Mouse (Mus musculus) heart, embryonic 11.5 days (tissue): ENCODE results near the gene Eefsec. TPM values are rescaled to one million over a fixed set of nuclear protein-coding genes. Genes with fewer than 3 reads are reported as not detected.
A peak's percentile ranks its signal among the peaks of the same experiment; 100 is the strongest.

Experiments
- ATAC-seq: fragments of 200-750 bp; cut with Nextera tagmentation; replicated peaks from 2 replicates; pipeline ENCODE4 v1.8.0; 2017; ENCODE audit warnings: moderate library complexity; ENCODE audit not compliant: insufficient number of reproducible peaks, low FRiP score, low TSS enrichment
- H3K27ac ChIP-seq: fragments of 300-500 bp; sonication (generic); 2 replicates; pipeline ENCODE4 v1.5.1; 2014; ENCODE audit warnings: mild to moderate bottlenecking, low read depth, low read length
- H3K27me3 ChIP-seq: fragments of 300-500 bp; sonication (generic); 2 replicates; pipeline ENCODE4 v1.6.1; 2014; ENCODE audit warnings: mild to moderate bottlenecking, low read length, mixed read lengths; ENCODE audit not compliant: control insufficient read depth, insufficient read depth
- H3K36me3 ChIP-seq: fragments of 300-500 bp; sonication (generic); 2 replicates; pipeline ENCODE4 v1.6.1; 2014; ENCODE audit warnings: mild to moderate bottlenecking, low read length, moderate library complexity, mixed read lengths; ENCODE audit not compliant: control insufficient read depth, insufficient read depth
- H3K4me1 ChIP-seq: fragments of 300-500 bp; sonication (generic); 2 replicates; pipeline ENCODE4 v1.6.1; 2014; ENCODE audit warnings: low read length; ENCODE audit not compliant: control insufficient read depth, insufficient read depth
- H3K4me2 ChIP-seq: fragments of 300-500 bp; sonication (generic); 2 replicates; pipeline ENCODE4 v1.6.1; 2014; ENCODE audit warnings: mild to moderate bottlenecking, moderate library complexity
- H3K4me3 ChIP-seq: fragments of 300-500 bp; sonication (generic); 2 replicates; pipeline ENCODE4 v1.5.1; 2014; ENCODE audit warnings: low read depth, low read length
- H3K9ac ChIP-seq: fragments of 300-500 bp; sonication (generic); 2 replicates; pipeline ENCODE4 v1.6.1; 2014; ENCODE audit warnings: mild to moderate bottlenecking, low read depth, low read length, moderate library complexity
- H3K9me3 ChIP-seq: fragments of 300-500 bp; sonication (generic); replicated peaks from 2 replicates; pipeline ENCODE4 v1.6.1; 2016; ENCODE audit warnings: low read length; ENCODE audit not compliant: control insufficient read depth
- WGBS: fragments of 180-500 bp; shearing (Covaris S2); extraction: QIAGEN DNeasy Blood & Tissue Kit; methylation state at CpG from one replicate; pipeline ENCODE4 v1.1.7; 2014; ENCODE audit not compliant: insufficient replicate concordance; 5-methylcytosine and 5-hydroxymethylcytosine counted together
- polyA plus RNA-seq: library from polyadenylated mRNA; unstranded; fragments of >200 nt; fragmentation: Nextera tagmentation; extraction: Ambion mirVana; gene quantifications from 2 replicates; pipeline ENCODE4 v1.2.1, GENCODE M21; 2014

Eefsec gene
- polyA plus RNA-seq, 1 experiment from 2014 or later = 29.1 TPM

GRCm38 (mm10) chr6:88483111-88483510 is 36.8 kb upstream of the Eefsec start:
- 75% methylated on average over 7 of the region's 7 CpGs for WGBS
- ATAC-seq = no peak

DNA sequence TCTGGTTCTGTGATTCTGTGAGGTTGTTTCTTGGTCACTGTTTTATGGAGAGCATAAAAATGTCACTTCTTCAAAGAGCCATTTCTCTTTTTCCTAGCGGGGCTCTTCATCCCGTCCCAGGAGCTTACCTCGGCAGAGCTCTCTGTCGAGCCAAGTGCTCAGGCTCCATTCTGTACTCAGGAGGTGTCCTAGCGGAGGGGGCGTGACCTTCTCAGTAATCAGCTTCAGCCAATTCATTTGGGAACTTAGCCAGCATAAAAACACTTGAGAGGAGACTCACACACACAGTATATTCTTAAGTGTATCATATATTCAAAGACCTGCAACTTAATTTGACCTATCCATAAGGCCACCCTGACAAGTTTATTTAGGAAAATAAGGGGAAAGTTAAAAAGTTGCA is 34.1 kb upstream of the Eefsec start:
- ATAC-seq = no peak
- Histone ChIP-seq H3K4me2 (no peak overlapping the region), H3K4me3 (no peak overlapping the region), H3K36me3 (peaks cover 15% of the 10 kb centered on the region), H3K27me3 (no peaks in the 10 kb centered on the region), H3K27ac (no peak overlapping the region), H3K9ac (no peak overlapping the region), H3K9me3 (no peaks in the 10 kb centered on the region), H3K4me1 (0 out of 2 replicates have a peak, but pooled peaks cover 3% of the 10 kb centered on the region)
- 65% methylated on average over 6 of the region's 6 CpGs for WGBS

More at GRCm38 (mm10) chr6:88483111-88483510, 36.8 kb upstream of the Eefsec start:
- no peak overlapping the region for H3K4me3 ChIP-seq
- H3K9ac ChIP-seq = no peak overlapping the region
- no peaks in the 10 kb centered on the region for H3K9me3 ChIP-seq
- no peaks in the 10 kb centered on the region for H3K4me1 ChIP-seq
- peaks cover 20% of the 10 kb centered on the region for H3K36me3 ChIP-seq
- no peaks in the 10 kb centered on the region for H3K27me3 ChIP-seq
- no peak overlapping the region for H3K27ac ChIP-seq
- no peak overlapping the region for H3K4me2 ChIP-seq

GRCm38 (mm10) chr6:88469878-88470277 is 23.5 kb upstream of the Eefsec start:
- no peak overlapping the region for H3K27ac ChIP-seq
- H3K27me3 ChIP-seq = no peaks in the 10 kb centered on the region
- H3K4me3 ChIP-seq = no peak overlapping the region
- peaks cover 10% of the 10 kb centered on the region for H3K4me1 ChIP-seq
- no peaks in the 10 kb centered on the region for H3K9me3 ChIP-seq
- no peak overlapping the region for H3K9ac ChIP-seq
- no peak overlapping the region for H3K4me2 ChIP-seq
- peaks cover 15% of the 10 kb centered on the region; the same call in 1 of the 2 replicates for H3K36me3 ChIP-seq
- ATAC-seq = no peak
- 78% methylated on average over 6 of the region's 6 CpGs for WGBS

- peak within 1 kb of the TSS; percentile 88 for H3K4me2 ChIP-seq
- H3K27me3 ChIP-seq = no peaks in the 10 kb centered on the region
- H3K4me3 ChIP-seq = peak within 1 kb of the TSS; percentile 81
- H3K4me1 ChIP-seq = peaks cover 10% of the 10 kb centered on the region
- peak; percentile 99 for ATAC-seq
- H3K9ac ChIP-seq = peak within 1 kb of the TSS; percentile 84
- H3K36me3 ChIP-seq = peaks cover 6% of the 10 kb centered on the region; the same call in 1 of the 2 replicates
- 0% methylated on average over 40 of the region's 42 CpGs for WGBS
- H3K9me3 ChIP-seq = no peaks in the 10 kb centered on the region
- H3K27ac ChIP-seq = no peak within 1 kb of the TSS
Measured at GRCm38 (mm10) chr6:88465181-88465920, 19.0 kb upstream of the Eefsec start, which contains the start of gene Ruvbl1. Gene Ruvbl1 (plus strand): TSS chr6:88465409.

- no peaks in the 10 kb centered on the region; the same call in 1 of the 2 replicates for H3K27me3 ChIP-seq
- no peak overlapping the region for H3K4me3 ChIP-seq
- H3K27ac ChIP-seq = no peak overlapping the region
- no peaks in the 10 kb centered on the region for H3K36me3 ChIP-seq
- H3K9ac ChIP-seq = no peak overlapping the region
- H3K9me3 ChIP-seq = no peaks in the 10 kb centered on the region
- 66% methylated on average over 2 of the region's 2 CpGs for WGBS
- ATAC-seq = no peak
- H3K4me1 ChIP-seq = no peaks in the 10 kb centered on the region
- no peak overlapping the region for H3K4me2 ChIP-seq
Measured at GRCm38 (mm10) chr6:88454545-88454944, 8.2 kb upstream of the Eefsec start.

DNA sequence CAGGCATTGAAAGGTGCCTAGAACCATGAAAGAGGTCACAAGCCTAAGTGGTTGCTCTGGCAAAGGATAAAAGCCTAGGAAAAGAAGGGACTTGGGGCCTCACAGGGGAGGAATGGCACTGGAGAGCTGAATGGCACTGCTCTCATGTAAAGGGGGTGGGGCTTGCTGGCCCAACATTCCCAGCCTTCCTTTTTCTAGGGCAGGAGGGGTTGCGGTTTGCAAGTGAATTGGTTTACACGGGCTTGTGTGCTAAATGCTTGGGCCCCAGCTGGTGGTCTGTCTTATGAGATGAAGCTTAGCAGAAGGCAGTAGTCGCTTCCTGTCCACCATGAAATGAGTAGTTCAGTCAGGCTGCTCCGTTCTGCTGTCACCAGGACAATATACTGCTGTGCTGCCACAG is 1.1 kb upstream of the Eefsec start:
- WGBS = 49% methylated on average over 4 of the region's 4 CpGs
- H3K4me3 ChIP-seq = no peak overlapping the region

GRCm38 (mm10) chr6:88445661-88446060 is 678 bp downstream of the Eefsec start:
- Histone ChIP-seq H3K9ac (peak overlapping the region; percentile 79), H3K4me3 (peak overlapping the region; percentile 82), H3K4me2 (peak overlapping the region; percentile 89), H3K9me3 (no peaks in the 10 kb centered on the region), H3K27me3 (no peaks in the 10 kb centered on the region; the same call in 1 of the 2 replicates), H3K4me1 (peaks cover under 1% of the 10 kb centered on the region; the same call in 1 of the 2 replicates), H3K27ac (no peak overlapping the region), H3K36me3 (no peaks in the 10 kb centered on the region)
- ATAC-seq = no peak
- 9% methylated on average over 5 of the region's 5 CpGs for WGBS

More for the DNA sequence above, 1.1 kb upstream of the Eefsec start:
- Histone ChIP-seq H3K27ac (no peak overlapping the region), H3K27me3 (no peaks in the 10 kb centered on the region; the same call in 1 of the 2 replicates), H3K36me3 (no peaks in the 10 kb centered on the region), H3K4me1 (no peaks in the 10 kb centered on the region), H3K9me3 (no peaks in the 10 kb centered on the region), H3K9ac (no peak overlapping the region), H3K4me2 (no peak overlapping the region)
- ATAC-seq = no peak

- H3K9me3 ChIP-seq = no peaks in the 10 kb centered on the region
- H3K27me3 ChIP-seq = no peaks in the 10 kb centered on the region; the same call in 1 of the 2 replicates
- no peak overlapping the region for H3K27ac ChIP-seq
- peaks cover 12% of the 10 kb centered on the region; the same call in 1 of the 2 replicates for H3K4me1 ChIP-seq
- no peak for ATAC-seq
- no peak overlapping the region for H3K4me2 ChIP-seq
- H3K9ac ChIP-seq = no peak overlapping the region
- 79% methylated on average over 7 of the region's 7 CpGs for WGBS
- H3K4me3 ChIP-seq = no peak overlapping the region
- no peaks in the 10 kb centered on the region for H3K36me3 ChIP-seq
Measured at GRCm38 (mm10) chr6:88444076-88444750, 2.1 kb downstream of the Eefsec start.
